ENCODE assay signal across 8 mouse cellular contexts in genomic region chr13:34128276-34129114, GRCm38 (mm10). TPM values are rescaled to one million over a fixed set of nuclear protein-coding genes. Genes with fewer than 3 reads are reported as not detected.
DNase-seq lines count a peak whose midpoint lies in the region; ATAC-seq and TF ChIP-seq lines count a peak whose summit lies in the region.

No protein-coding gene starts in this region.

- no peak overlapping the region for H3K27ac ChIP-seq in stomach, embryonic 14.5 days (ENCODE audit: low read length)
- no peak overlapping the region for H3K27ac ChIP-seq in stomach, postnatal 0 days (replicated peaks)
- H3K27ac ChIP-seq in stomach, embryonic 16.5 days (ENCODE audit: low read length): no peak overlapping the region

- no peak overlapping the region; the same call in 1 of the 2 replicates for H3K4me3 ChIP-seq in stomach, embryonic 14.5 days (ENCODE audit: low read depth, low read length)
- no peak overlapping the region for H3K4me3 ChIP-seq in stomach, postnatal 0 days (ENCODE audit: low read depth, low read length)
- no peak overlapping the region; the same call in 1 of the 2 replicates for H3K4me3 ChIP-seq in stomach, embryonic 16.5 days (replicated peaks; ENCODE audit: low read length)

- H3K36me3 ChIP-seq in stomach, embryonic 14.5 days (ENCODE audit: control insufficient read depth, insufficient read depth, low read length): no peaks in the 10 kb centered on the region; the same call in 1 of the 2 replicates
- no peaks in the 10 kb centered on the region for H3K36me3 ChIP-seq in stomach, postnatal 0 days (ENCODE audit: control insufficient read depth, insufficient read depth, low read length)
- H3K36me3 ChIP-seq in stomach, embryonic 16.5 days (ENCODE audit: control insufficient read depth, insufficient read depth, low read length): no peaks in the 10 kb centered on the region

- H3K9me3 ChIP-seq in stomach, embryonic 14.5 days (ENCODE audit: control insufficient read depth, low read depth, low read length): no peaks in the 10 kb centered on the region
- no peaks in the 10 kb centered on the region for H3K9me3 ChIP-seq in stomach, postnatal 0 days (ENCODE audit: control insufficient read depth, low read length)
- H3K9me3 ChIP-seq in stomach, embryonic 16.5 days (replicated peaks; ENCODE audit: control insufficient read depth, low read length): no peaks in the 10 kb centered on the region

- ATAC-seq in stomach, embryonic 14.5 days (ENCODE audit: insufficient number of reproducible peaks, insufficient read depth, low FRiP score, low read depth): no peak
- no peak for ATAC-seq in stomach, postnatal 0 days (ENCODE audit: low FRiP score, low TSS enrichment)
- no peak for ATAC-seq in stomach, embryonic 16.5 days (ENCODE audit: insufficient read depth, low FRiP score)

- TF ChIP-seq EP300 in stomach, postnatal 0 days (optimal IDR thresholded peaks at IDR 0.05): no peak

- 87% methylated on average over 9 of the region's 9 CpGs for WGBS in stomach, embryonic 14.5 days
- 82% methylated on average over 9 of the region's 9 CpGs for WGBS in stomach, postnatal 0 days
- 70% methylated on average over 8 of the region's 9 CpGs for WGBS in stomach, embryonic 16.5 days

- no peak overlapping the region for H3K9ac ChIP-seq in stomach, embryonic 14.5 days (replicated peaks; ENCODE audit: low read depth, low read length)
- H3K9ac ChIP-seq in stomach, postnatal 0 days (ENCODE audit: low read length): no peak overlapping the region
- H3K9ac ChIP-seq in stomach, embryonic 16.5 days (ENCODE audit: low read length): no peak overlapping the region

- H3K27me3 ChIP-seq in stomach, embryonic 14.5 days (ENCODE audit: control insufficient read depth, insufficient read depth, low read length): no peaks in the 10 kb centered on the region
- H3K27me3 ChIP-seq in stomach, postnatal 0 days (ENCODE audit: control insufficient read depth, insufficient read depth, low read length): no peaks in the 10 kb centered on the region
- H3K27me3 ChIP-seq in stomach, embryonic 16.5 days (ENCODE audit: control insufficient read depth, insufficient read depth, low read length): no peaks in the 10 kb centered on the region; the same call in 1 of the 2 replicates

- peaks cover 11% of the 10 kb centered on the region for H3K4me1 ChIP-seq in stomach, embryonic 14.5 days (ENCODE audit: control insufficient read depth, insufficient read depth, low read length)
- H3K4me1 ChIP-seq in stomach, postnatal 0 days (replicated peaks; ENCODE audit: control insufficient read depth, insufficient read depth): peaks cover 4% of the 10 kb centered on the region; the same call in 1 of the 2 replicates
- peaks cover 27% of the 10 kb centered on the region for H3K4me1 ChIP-seq in stomach, embryonic 16.5 days (ENCODE audit: control insufficient read depth, insufficient read depth, low read length)

- peak; percentile 74 to 79 for DNase-seq in cerebellum, postnatal 10 days
- no peak for DNase-seq in cerebellum, postnatal 25 days
- DNase-seq in stomach, postnatal 0 days (ENCODE audit: low spot score): no peak
- DNase-seq in kidney, postnatal 36 days: peak; percentile 49 to 62
- DNase-seq in adipocyte (ENCODE audit: low spot score): no peak
- DNase-seq in urinary bladder, postnatal 4 days (ENCODE audit: low spot score in 2 of 2): no peak

- peak overlapping the region; percentile 76 for H3K4me2 ChIP-seq in stomach, embryonic 14.5 days (replicated peaks; ENCODE audit: low read depth, low read length)
- no peak overlapping the region for H3K4me2 ChIP-seq in stomach, postnatal 0 days (replicated peaks; ENCODE audit: low read depth)
- peak overlapping the region; percentile 91 for H3K4me2 ChIP-seq in stomach, embryonic 16.5 days (ENCODE audit: low read depth, low read length)

- no peak for TF ChIP-seq CTCF in stomach, postnatal 0 days (IDR thresholded peaks at IDR 0.05; ENCODE audit: low read depth)

RNA-seq across cellular contexts. Expression of gene Tubb2b, which starts 1.8 kb away (rescaled TPM):
- 32.1 and 34.2 TPM in 2 replicates for polyA plus RNA-seq in stomach, embryonic 14.5 days (2014; fragmentation: Nextera tagmentation; extraction: Ambion mirVana)
- 13.4 and 14.6 TPM in 2 replicates for polyA plus RNA-seq in stomach, postnatal 0 days (2015; fragmentation: Nextera tagmentation; extraction: Ambion mirVana)
- 41.7 and 45.5 TPM in 2 replicates for polyA plus RNA-seq in stomach, embryonic 16.5 days (2015; fragmentation: Nextera tagmentation; extraction: Ambion mirVana)

RNA-seq across cellular contexts. Expression of gene Psmg4, which starts 34.3 kb away (rescaled TPM):
- polyA plus RNA-seq in stomach, embryonic 14.5 days (2014; fragmentation: Nextera tagmentation; extraction: Ambion mirVana): 84.8 and 86.6 TPM in 2 replicates
- polyA plus RNA-seq in stomach, postnatal 0 days (2015; fragmentation: Nextera tagmentation; extraction: Ambion mirVana): 60.9 and 71.1 TPM in 2 replicates
- 58.8 and 62.9 TPM in 2 replicates for polyA plus RNA-seq in stomach, embryonic 16.5 days (2015; fragmentation: Nextera tagmentation; extraction: Ambion mirVana)

RNA-seq across cellular contexts. Expression of gene Tubb2a, which starts 50.7 kb away (rescaled TPM):
- polyA plus RNA-seq in stomach, embryonic 14.5 days (2014; fragmentation: Nextera tagmentation; extraction: Ambion mirVana): 213 and 217 TPM in 2 replicates
- 187 and 196 TPM in 2 replicates for polyA plus RNA-seq in stomach, postnatal 0 days (2015; fragmentation: Nextera tagmentation; extraction: Ambion mirVana)
- 221 and 243 TPM in 2 replicates for polyA plus RNA-seq in stomach, embryonic 16.5 days (2015; fragmentation: Nextera tagmentation; extraction: Ambion mirVana)

Comparison
In these comparisons a context has a peak if more than half of its experiments do, and no peak if none do; other contexts are left out.
1. DNase-seq: peak in cerebellum, postnatal 10 days (2 of 2) and kidney, postnatal 36 days (2 of 2); none in cerebellum, postnatal 25 days (0 of 2), stomach, postnatal 0 days (single experiment), adipocyte (single experiment) and urinary bladder, postnatal 4 days (0 of 2).